Mouse (Mus musculus) forebrain, embryonic 16.5 days (tissue): ENCODE measurements around the gene Iqub. TPM values are rescaled to one million over a fixed set of nuclear protein-coding genes. Genes with fewer than 3 reads are reported as not detected.

ENCODE experiments used
- ATAC-seq: fragments of 200-750 bp; cut with Nextera tagmentation; 2 replicates; pipeline ENCODE4 v1.8.0; 2017; ENCODE audit warnings: mild to moderate bottlenecking, moderate library complexity
- H3K27ac ChIP-seq: fragments of 300-500 bp; sonication (generic); 2 replicates; pipeline ENCODE4 v1.5.1; 2014; ENCODE audit warnings: low read length, control low read depth
- H3K27me3 ChIP-seq: fragments of 300-500 bp; sonication (generic); replicated peaks from 2 replicates; pipeline ENCODE4 v1.6.1; 2014; ENCODE audit warnings: low read length; ENCODE audit not compliant: control insufficient read depth, insufficient read depth
- H3K36me3 ChIP-seq: fragments of 300-500 bp; sonication (generic); 2 replicates; pipeline ENCODE4 v1.6.1; 2014; ENCODE audit not compliant: control insufficient read depth, insufficient read depth
- H3K4me1 ChIP-seq: fragments of 300-500 bp; sonication (generic); replicated peaks from 2 replicates; pipeline ENCODE4 v1.6.1; 2014; ENCODE audit warnings: low read length; ENCODE audit not compliant: control insufficient read depth, insufficient read depth
- H3K4me2 ChIP-seq: fragments of 300-500 bp; sonication (generic); 2 replicates; pipeline ENCODE4 v1.6.1; 2014; ENCODE audit warnings: mild to moderate bottlenecking, low read length, control low read depth
- H3K4me3 ChIP-seq: fragments of 300-500 bp; sonication (generic); replicated peaks from 2 replicates; pipeline ENCODE4 v1.5.1; 2014; ENCODE audit warnings: mild to moderate bottlenecking, low read length, control low read depth
- H3K9ac ChIP-seq: fragments of 300-500 bp; sonication (generic); replicated peaks from 2 replicates; pipeline ENCODE4 v1.6.1; 2014; ENCODE audit warnings: low read depth, low read length, control low read depth
- H3K9me3 ChIP-seq: fragments of 300-500 bp; sonication (generic); 2 replicates; pipeline ENCODE4 v1.6.1; 2016; ENCODE audit warnings: low read length; ENCODE audit not compliant: control insufficient read depth
- WGBS: fragments of 180-500 bp; shearing (Covaris S2); extraction: QIAGEN DNeasy Blood & Tissue Kit; methylation state at CpG from one replicate; pipeline ENCODE4 v1.1.7; 2014; 5-methylcytosine and 5-hydroxymethylcytosine counted together
- polyA plus RNA-seq: library from polyadenylated mRNA; unstranded; fragments of >200 nt; fragmentation: Nextera tagmentation; extraction: Ambion mirVana; gene quantifications from 2 replicates; pipeline ENCODE4 v1.2.1, GENCODE M21; 2015

Iqub gene
- polyA plus RNA-seq, 1 experiment from 2014 or later, result 0.82 TPM

DNA sequence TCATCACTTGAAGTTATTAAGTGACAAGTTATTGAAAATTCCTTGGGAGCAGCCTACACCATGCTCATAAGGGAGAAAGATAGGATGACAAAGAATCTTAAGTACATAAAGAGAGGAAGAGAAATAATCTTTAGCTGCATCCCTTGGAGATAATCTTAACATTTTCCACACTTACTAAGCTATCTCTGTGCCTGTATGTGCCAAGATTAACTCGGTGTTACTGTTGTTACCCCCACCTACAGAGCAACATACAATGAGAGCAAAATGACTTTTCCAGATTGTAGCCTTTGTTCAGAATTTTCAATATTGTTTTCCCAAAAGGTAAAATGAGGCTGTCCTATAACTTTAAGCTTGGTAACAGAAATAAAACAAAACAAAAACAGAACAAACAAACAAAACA, 99.4 kb downstream of the Iqub start:
- H3K36me3 ChIP-seq, result no peaks in the 10 kb centered on the region
- no peak overlapping the region for H3K4me2 ChIP-seq
- H3K27ac ChIP-seq, result no peak overlapping the region
- H3K4me1 ChIP-seq, result no peaks in the 10 kb centered on the region
- no peak overlapping the region for H3K9ac ChIP-seq
- WGBS, result 71% methylated on average over 1 of the region's 1 CpGs
- ATAC-seq, result no peak
- no peaks in the 10 kb centered on the region for H3K27me3 ChIP-seq
- H3K9me3 ChIP-seq, result no peaks in the 10 kb centered on the region
- no peak overlapping the region for H3K4me3 ChIP-seq

- no peaks in the 10 kb centered on the region; the same call in 1 of the 2 replicates for H3K4me1 ChIP-seq
- 57% methylated on average over 11 of the region's 11 CpGs for WGBS
- no peak overlapping the region for H3K4me2 ChIP-seq
- no peaks in the 10 kb centered on the region for H3K36me3 ChIP-seq
- no peak overlapping the region for H3K27ac ChIP-seq
- peak; percentile 88 for ATAC-seq
- no peak overlapping the region for H3K4me3 ChIP-seq
- H3K27me3 ChIP-seq, result no peaks in the 10 kb centered on the region
- H3K9ac ChIP-seq, result no peak overlapping the region
- H3K9me3 ChIP-seq, result no peaks in the 10 kb centered on the region
Measured at GRCm38 (mm10) chr6:24408573-24409427, 106.1 kb downstream of the Iqub start.

GRCm38 (mm10) chr6:24407743-24408142, 107.1 kb downstream of the Iqub start:
- H3K9me3 ChIP-seq, result no peaks in the 10 kb centered on the region
- H3K4me3 ChIP-seq, result no peak overlapping the region
- no peaks in the 10 kb centered on the region; the same call in 1 of the 2 replicates for H3K4me1 ChIP-seq
- no peaks in the 10 kb centered on the region for H3K36me3 ChIP-seq
- H3K4me2 ChIP-seq, result no peak overlapping the region
- H3K9ac ChIP-seq, result no peak overlapping the region
- H3K27ac ChIP-seq, result no peak overlapping the region
- 67% methylated on average over 3 of the region's 3 CpGs for WGBS
- H3K27me3 ChIP-seq, result no peaks in the 10 kb centered on the region
- ATAC-seq, result no peak

DNA sequence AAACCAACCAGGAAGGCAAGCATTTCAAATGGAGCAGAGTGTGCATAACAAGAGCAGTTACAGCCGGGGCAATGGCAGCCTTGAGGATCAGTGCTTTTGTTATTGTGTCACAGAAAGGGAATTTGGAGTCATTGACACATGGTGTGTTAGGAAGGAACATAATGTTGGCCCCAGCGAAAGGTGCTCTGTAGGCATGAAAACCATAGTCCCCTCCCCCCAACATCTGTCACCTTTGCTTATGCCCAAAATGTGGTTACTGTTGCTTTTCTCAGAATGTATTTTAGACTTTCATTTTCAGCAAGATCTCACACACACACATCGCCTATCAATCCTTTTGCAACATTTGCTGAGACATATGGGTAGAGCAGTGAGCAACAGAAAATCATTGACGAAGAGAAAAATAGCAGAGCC, 117.6 kb downstream of the Iqub start:
- Histone ChIP-seq H3K4me1 (no peaks in the 10 kb centered on the region), H3K9me3 (no peaks in the 10 kb centered on the region), H3K27me3 (no peaks in the 10 kb centered on the region), H3K4me3 (no peak overlapping the region), H3K36me3 (no peaks in the 10 kb centered on the region), H3K9ac (no peak overlapping the region), H3K4me2 (no peak overlapping the region), H3K27ac (peak overlapping the region; percentile 56)
- peak; percentile 93 for ATAC-seq
- 61% methylated on average over 4 of the region's 4 CpGs for WGBS

Other genes starting within 250 kb of the Iqub start
- 274 and 298 TPM in 2 replicates for gene Ndufa5, start 12.9 kb upstream of the Iqub start, polyA plus RNA-seq
- gene Asb15, start 13.1 kb upstream of the Iqub start, polyA plus RNA-seq, result not detected in 2 replicates
- not detected in 2 replicates for gene Lmod2, start 82.7 kb upstream of the Iqub start, polyA plus RNA-seq
- 58.3 and 58.5 TPM in 2 replicates for gene Wasl, start 149.9 kb upstream of the Iqub start, polyA plus RNA-seq
- gene Hyal6, start 218.2 kb upstream of the Iqub start, polyA plus RNA-seq, result not detected in 2 replicates
- not detected in 2 replicates for gene Hyal4, start 233.3 kb upstream of the Iqub start, polyA plus RNA-seq